Mouse (Mus musculus) left cerebral cortex, postnatal 25 days (tissue): ENCODE measurements around the gene Yars. TPM values are rescaled to one million over a fixed set of nuclear protein-coding genes. Genes with fewer than 3 reads are reported as not detected.

Experiments
- total RNA-seq, 2 experiments: library from RNA; stranded (reverse); gene quantifications; 2 replicates each; pipeline ENCODE4 v1.2.3; 2021

The Yars gene
- total RNA-seq, 2 experiments from 2014 or later: 85.3 to 96.2 TPM

Other genes with a start within 250 kb of the Yars start
- gene Azin2, start 227.3 kb upstream of the Yars start, total RNA-seq: 10 to 100 TPM; 48.8 to 51.4 TPM
- gene Ak2, start 197.8 kb upstream of the Yars start, total RNA-seq: 10 to 100 TPM; 24.8 to 26.5 TPM
- gene Rnf19b, start 131.5 kb upstream of the Yars start, total RNA-seq: 10 to 100 TPM; 58.7 TPM
- gene Tmem54, start 84.2 kb upstream of the Yars start, total RNA-seq: not detected
- gene Hpca, start 67.7 kb upstream of the Yars start, total RNA-seq: 100 to 1,000 TPM; 621 to 724 TPM
- gene Fndc5, start 52.8 kb upstream of the Yars start, total RNA-seq: 10 to 100 TPM; 56.2 to 63.4 TPM
- gene S100pbp, start within 50 bp of the Yars start, total RNA-seq: 10 to 100 TPM; 37.8 to 41.2 TPM
- gene C77080, start 71.6 kb downstream of the Yars start, total RNA-seq: 10 to 100 TPM; 19.5 to 28.2 TPM
- 1 to 10 TPM; 1.4 to 1.6 TPM for gene Sync, start 97.9 kb downstream of the Yars start, total RNA-seq
- 100 to 1,000 TPM; 121 to 127 TPM for gene Rbbp4, start 145.6 kb downstream of the Yars start, total RNA-seq
- 10 to 100 TPM; 23.8 to 26.4 TPM for gene Zbtb8os, start 145.9 kb downstream of the Yars start, total RNA-seq
- 1 to 10 TPM; 5.8 to 5.9 TPM for gene Zbtb8a, start 188.4 kb downstream of the Yars start, total RNA-seq